Mouse (Mus musculus): Measurements from ENCODE around the gene Stim1. TPM values are rescaled to one million over a fixed set of nuclear protein-coding genes. Genes with fewer than 3 reads are reported as not detected.
"Not testable (repeated sequence)": the region's sequence is repeated elsewhere in the genome, so short reads cannot be mapped to it uniquely, and the experiment has no call there.

The Stim1 gene
- total RNA-seq, 1 experiment from 2014 or later = 31.1 TPM

GRCm38 (mm10) chr7:102383221-102383620 lies 115.6 kb downstream of the Stim1 start:
- ATAC-seq (replicated peaks in 1 of 2; ENCODE audit: insufficient read depth in 1 of 2, low FRiP score in 2 of 2, low TSS enrichment in 1 of 2, low read depth in 1 of 2, poor library complexity in 2 of 2, severe bottlenecking in 2 of 2) = no peak

- no peak for ATAC-seq (replicated peaks in 1 of 2; ENCODE audit: insufficient read depth in 1 of 2, low FRiP score in 2 of 2, low TSS enrichment in 1 of 2, low read depth in 1 of 2, poor library complexity in 2 of 2, severe bottlenecking in 2 of 2)
Observed at GRCm38 (mm10) chr7:102385973-102386372, 118.4 kb downstream of the Stim1 start.

- ATAC-seq (replicated peaks in 1 of 2; ENCODE audit: insufficient read depth in 1 of 2, low FRiP score in 2 of 2, low TSS enrichment in 1 of 2, low read depth in 1 of 2, poor library complexity in 2 of 2, severe bottlenecking in 2 of 2) = no peak
Observed at GRCm38 (mm10) chr7:102389082-102389481, 121.5 kb downstream of the Stim1 start.

GRCm38 (mm10) chr7:102393898-102394297 lies 126.3 kb downstream of the Stim1 start:
- ATAC-seq (replicated peaks in 1 of 2; ENCODE audit: insufficient read depth in 1 of 2, low FRiP score in 2 of 2, low TSS enrichment in 1 of 2, low read depth in 1 of 2, poor library complexity in 2 of 2, severe bottlenecking in 2 of 2) = 0 out of 4 replicates have a peak, but pooled peaks of 1 of the 2 experiments have one; percentile 37

GRCm38 (mm10) chr7:102395894-102396293 lies 128.3 kb downstream of the Stim1 start:
- peak in 1 of 2 experiments; percentile 39; a peak in 2 of 4 replicates for ATAC-seq (replicated peaks in 1 of 2; ENCODE audit: insufficient read depth in 1 of 2, low FRiP score in 2 of 2, low TSS enrichment in 1 of 2, low read depth in 1 of 2, poor library complexity in 2 of 2, severe bottlenecking in 2 of 2)

GRCm38 (mm10) chr7:102396331-102396730 lies 128.7 kb downstream of the Stim1 start:
- ATAC-seq (replicated peaks in 1 of 2; ENCODE audit: insufficient read depth in 1 of 2, low FRiP score in 2 of 2, low TSS enrichment in 1 of 2, low read depth in 1 of 2, poor library complexity in 2 of 2, severe bottlenecking in 2 of 2) = no peak

GRCm38 (mm10) chr7:102399180-102399731 lies 131.7 kb downstream of the Stim1 start:
- ATAC-seq (replicated peaks in 1 of 2; ENCODE audit: insufficient read depth in 1 of 2, low FRiP score in 2 of 2, low TSS enrichment in 1 of 2, low read depth in 1 of 2, poor library complexity in 2 of 2, severe bottlenecking in 2 of 2) = peak in 1 of 2 experiments; percentile 32; a peak in 1 of 4 replicates

GRCm38 (mm10) chr7:102404118-102404517 lies 136.5 kb downstream of the Stim1 start:
- no peak for ATAC-seq (replicated peaks in 1 of 2; ENCODE audit: insufficient read depth in 1 of 2, low FRiP score in 2 of 2, low TSS enrichment in 1 of 2, low read depth in 1 of 2, poor library complexity in 2 of 2, severe bottlenecking in 2 of 2)

- no peak for ATAC-seq (replicated peaks in 1 of 2; ENCODE audit: insufficient read depth in 1 of 2, low FRiP score in 2 of 2, low TSS enrichment in 1 of 2, low read depth in 1 of 2, poor library complexity in 2 of 2, severe bottlenecking in 2 of 2)
Observed at GRCm38 (mm10) chr7:102407440-102407839, 139.8 kb downstream of the Stim1 start.

GRCm38 (mm10) chr7:102415272-102415671 lies 147.7 kb downstream of the Stim1 start:
- not testable (repeated sequence) for ATAC-seq (replicated peaks in 1 of 2; ENCODE audit: insufficient read depth in 1 of 2, low FRiP score in 2 of 2, low TSS enrichment in 1 of 2, low read depth in 1 of 2, poor library complexity in 2 of 2, severe bottlenecking in 2 of 2)

GRCm38 (mm10) chr7:102415841-102416240 lies 148.2 kb downstream of the Stim1 start:
- no peak for ATAC-seq (replicated peaks in 1 of 2; ENCODE audit: insufficient read depth in 1 of 2, low FRiP score in 2 of 2, low TSS enrichment in 1 of 2, low read depth in 1 of 2, poor library complexity in 2 of 2, severe bottlenecking in 2 of 2)

- ATAC-seq (replicated peaks in 1 of 2; ENCODE audit: insufficient read depth in 1 of 2, low FRiP score in 2 of 2, low TSS enrichment in 1 of 2, low read depth in 1 of 2, poor library complexity in 2 of 2, severe bottlenecking in 2 of 2) = peak; percentile 94 to 97
Observed at GRCm38 (mm10) chr7:102417398-102417797, 149.8 kb downstream of the Stim1 start.

- ATAC-seq (replicated peaks in 1 of 2; ENCODE audit: insufficient read depth in 1 of 2, low FRiP score in 2 of 2, low TSS enrichment in 1 of 2, low read depth in 1 of 2, poor library complexity in 2 of 2, severe bottlenecking in 2 of 2) = no peak
Observed at GRCm38 (mm10) chr7:102422036-102422435, 154.4 kb downstream of the Stim1 start.

GRCm38 (mm10) chr7:102425933-102426685 lies 158.5 kb downstream of the Stim1 start:
- ATAC-seq (replicated peaks in 1 of 2; ENCODE audit: insufficient read depth in 1 of 2, low FRiP score in 2 of 2, low TSS enrichment in 1 of 2, low read depth in 1 of 2, poor library complexity in 2 of 2, severe bottlenecking in 2 of 2) = peak; percentile 68 to 87

- ATAC-seq (replicated peaks in 1 of 2; ENCODE audit: insufficient read depth in 1 of 2, low FRiP score in 2 of 2, low TSS enrichment in 1 of 2, low read depth in 1 of 2, poor library complexity in 2 of 2, severe bottlenecking in 2 of 2) = peak; percentile 62 to 69
Observed at GRCm38 (mm10) chr7:102434344-102434743, 166.7 kb downstream of the Stim1 start.

- ATAC-seq (replicated peaks in 1 of 2; ENCODE audit: insufficient read depth in 1 of 2, low FRiP score in 2 of 2, low TSS enrichment in 1 of 2, low read depth in 1 of 2, poor library complexity in 2 of 2, severe bottlenecking in 2 of 2) = no peak
Observed at GRCm38 (mm10) chr7:102440822-102441656, 173.4 kb downstream of the Stim1 start.

GRCm38 (mm10) chr7:102441657-102442391 lies 174.2 kb downstream of the Stim1 start, which contains the start of gene Rrm1:
TSS of gene Rrm1 (plus strand) at chr7:102441695.
- ATAC-seq (replicated peaks in 1 of 2; ENCODE audit: insufficient read depth in 1 of 2, low FRiP score in 2 of 2, low TSS enrichment in 1 of 2, low read depth in 1 of 2, poor library complexity in 2 of 2, severe bottlenecking in 2 of 2) = peak; percentile 99 to 100

Measured in hematopoietic stem cell, adult 5-6 weeks (primary cell).